Mouse (Mus musculus): ENCODE measurements around the gene Tmem44. TPM values are rescaled to one million over a fixed set of nuclear protein-coding genes. Genes with fewer than 3 reads are reported as not detected.

Gene Tmem44
- total RNA-seq, 2 experiments from 2014 or later: 69.9 to 74.0 TPM

- DNase-seq (ENCODE audit: extremely low spot score in 1 of 2, low spot score in 2 of 2): no peak
- Histone ChIP-seq H3K27ac (peak overlapping the region; percentile 97), H3K4me3 (peak overlapping the region; percentile 94)
- no peak for TF ChIP-seq CTCF (IDR thresholded peaks at IDR 0.05)
- intact Hi-C loops (cut with DNase I): loop anchor here (2.0 kb wide), 1 partner anchor 484 kb away; no protein-coding TSS in a partner anchor
These were observed 36.4 kb upstream of the Tmem44 start for GRCm38 (mm10) chr16:30586935-30587493.

- Histone ChIP-seq H3K4me3 (no peak overlapping the region), H3K27ac (no peak overlapping the region)
- intact Hi-C loops (cut with DNase I): no loop called here
- no peak for TF ChIP-seq CTCF (IDR thresholded peaks at IDR 0.05)
- DNase-seq (ENCODE audit: extremely low spot score in 1 of 2, low spot score in 2 of 2): no peak
These were observed 30.1 kb upstream of the Tmem44 start for GRCm38 (mm10) chr16:30580765-30581164.

- no peak overlapping the region for H3K4me3 ChIP-seq
- no peak for DNase-seq (ENCODE audit: extremely low spot score in 1 of 2, low spot score in 2 of 2)
- intact Hi-C loops (cut with DNase I): no loop called here
- TF ChIP-seq CTCF (IDR thresholded peaks at IDR 0.05): no peak
- no peak overlapping the region for H3K27ac ChIP-seq
These were observed 25.8 kb upstream of the Tmem44 start for GRCm38 (mm10) chr16:30576392-30576791.

- Histone ChIP-seq H3K4me3 (no peak overlapping the region), H3K27ac (no peak overlapping the region)
- intact Hi-C loops (cut with DNase I): no loop called here
- no peak for TF ChIP-seq CTCF (IDR thresholded peaks at IDR 0.05)
- no peak for DNase-seq (ENCODE audit: extremely low spot score in 1 of 2, low spot score in 2 of 2)
These were observed 25.2 kb upstream of the Tmem44 start for GRCm38 (mm10) chr16:30575815-30576214.

- DNase-seq (ENCODE audit: extremely low spot score in 1 of 2, low spot score in 2 of 2): no peak
- intact Hi-C loops (cut with DNase I): no loop called here
- Histone ChIP-seq H3K27ac (no peak overlapping the region), H3K4me3 (no peak overlapping the region)
- no peak for TF ChIP-seq CTCF (IDR thresholded peaks at IDR 0.05)
These were observed 21.6 kb upstream of the Tmem44 start for GRCm38 (mm10) chr16:30572239-30572638.

- TF ChIP-seq CTCF (IDR thresholded peaks at IDR 0.05): no peak
- Histone ChIP-seq H3K4me3 (no peak overlapping the region), H3K27ac (no peak overlapping the region)
- intact Hi-C loops (cut with DNase I): no loop called here
- DNase-seq (ENCODE audit: extremely low spot score in 1 of 2, low spot score in 2 of 2): no peak
These were observed 20.7 kb upstream of the Tmem44 start for GRCm38 (mm10) chr16:30571378-30571777.

GRCm38 (mm10) chr16:30570173-30570572 lies 19.5 kb upstream of the Tmem44 start:
- intact Hi-C loops (cut with DNase I): no loop called here
- Histone ChIP-seq H3K27ac (no peak overlapping the region), H3K4me3 (no peak overlapping the region)
- no peak; the same call in 1 of the 2 replicates for TF ChIP-seq CTCF (IDR thresholded peaks at IDR 0.05)
- DNase-seq (ENCODE audit: extremely low spot score in 1 of 2, low spot score in 2 of 2): no peak

GRCm38 (mm10) chr16:30565631-30566030 lies 15.0 kb upstream of the Tmem44 start:
- no peak for DNase-seq (ENCODE audit: extremely low spot score in 1 of 2, low spot score in 2 of 2)
- Histone ChIP-seq H3K27ac (no peak overlapping the region), H3K4me3 (no peak overlapping the region)
- intact Hi-C loops (cut with DNase I): no loop called here
- TF ChIP-seq CTCF (IDR thresholded peaks at IDR 0.05): no peak

GRCm38 (mm10) chr16:30560601-30561000 lies 10.0 kb upstream of the Tmem44 start:
- Histone ChIP-seq H3K4me3 (no peak overlapping the region), H3K27ac (no peak overlapping the region)
- DNase-seq (ENCODE audit: extremely low spot score in 1 of 2, low spot score in 2 of 2): no peak
- TF ChIP-seq CTCF (IDR thresholded peaks at IDR 0.05): no peak
- intact Hi-C loops (cut with DNase I): no loop called here

- DNase-seq (ENCODE audit: extremely low spot score in 1 of 2, low spot score in 2 of 2): no peak
- Histone ChIP-seq H3K4me3 (no peak overlapping the region), H3K27ac (no peak overlapping the region)
- intact Hi-C loops (cut with DNase I): no loop called here
- no peak for TF ChIP-seq CTCF (IDR thresholded peaks at IDR 0.05)
These were observed 8.8 kb upstream of the Tmem44 start for GRCm38 (mm10) chr16:30559312-30559992.

GRCm38 (mm10) chr16:30554109-30554508 lies 3.5 kb upstream of the Tmem44 start:
- TF ChIP-seq CTCF (IDR thresholded peaks at IDR 0.05): no peak
- intact Hi-C loops (cut with DNase I): no loop called here
- no peak overlapping the region for H3K4me3 ChIP-seq
- no peak for DNase-seq (ENCODE audit: extremely low spot score in 1 of 2, low spot score in 2 of 2)
- H3K27ac ChIP-seq: no peak overlapping the region

- Histone ChIP-seq H3K27ac (peak overlapping the region; percentile 67), H3K4me3 (no peak overlapping the region)
- no peak for TF ChIP-seq CTCF (IDR thresholded peaks at IDR 0.05)
- intact Hi-C loops (cut with DNase I): no loop called here
- peak; percentile 61 to 75 for DNase-seq (ENCODE audit: extremely low spot score in 1 of 2, low spot score in 2 of 2)
These were observed 2.1 kb upstream of the Tmem44 start for GRCm38 (mm10) chr16:30552621-30553338.
